Mouse (Mus musculus) lung, adult 2 months (tissue): ENCODE data around the gene Hadhb.

Experiments used
- CTCF ChIP-seq: fragments of 200-500 bp; IDR thresholded peaks from 2 replicates; pipeline ENCODE4 v1.5.1; 2011; ENCODE audit warnings: mild to moderate bottlenecking, low read length, control low read depth; ENCODE audit not compliant: insufficient read depth
- POLR2A ChIP-seq: fragments of 200-500 bp; IDR thresholded peaks from 2 replicates; pipeline ENCODE4 v1.6.1; 2011; ENCODE audit warnings: low read depth, mild to moderate bottlenecking, control low read depth, low read length, borderline replicate concordance; ENCODE audit errors: extremely low read depth

GRCm38 (mm10) chr5:30222681-30223080 lies 67.6 kb downstream of the Hadhb start:
- no peak for TF ChIP-seq CTCF
- TF ChIP-seq POLR2A: no peak
